Mouse (Mus musculus) ES-E14 (cell line): ENCODE data around the gene Hip1r. TPM values are rescaled to one million over a fixed set of nuclear protein-coding genes. Genes with fewer than 3 reads are reported as not detected.

Experiments
- DNase-seq: peaks from one replicate; pipeline ENCODE4 v3.0.0-alpha.2; 2013; ENCODE audit warnings: low read depth, low spot score
- H3K27ac ChIP-seq: 2 replicates; pipeline ENCODE4 v1.5.1; 2012; ENCODE audit warnings: low read depth, mild to moderate bottlenecking, low read length, moderate library complexity, mixed read lengths; ENCODE audit not compliant: poor library complexity, insufficient read depth, severe bottlenecking
- H3K36me3 ChIP-seq: 2 replicates; pipeline ENCODE4 v1.6.1; 2012; ENCODE audit warnings: mild to moderate bottlenecking, low read length, moderate library complexity, mixed read lengths; ENCODE audit not compliant: control insufficient read depth, poor library complexity, insufficient read depth, severe bottlenecking
- H3K4me1 ChIP-seq, 2 experiments: fragments of 150-350 bp in 1 of 2; sonication (generic) in 1 of 2; 2 replicates each; pipeline ENCODE4 v1.6.1; 2012; ENCODE audit warnings: low read length in 2 of 2, mild to moderate bottlenecking in 1 of 2, mixed read lengths in 1 of 2; ENCODE audit not compliant: control insufficient read depth in 2 of 2, insufficient read depth in 2 of 2, poor library complexity in 1 of 2
- H3K4me3 ChIP-seq, 2 experiments: fragments of 150-350 bp in 1 of 2; sonication (generic) in 1 of 2; 2 replicates each; pipeline ENCODE4 v1.5.1; 2012; ENCODE audit warnings: low read length in 2 of 2, low read depth in 1 of 2, mild to moderate bottlenecking in 1 of 2, mixed read lengths in 1 of 2; ENCODE audit not compliant: insufficient read depth in 1 of 2, poor library complexity in 1 of 2, severe bottlenecking in 1 of 2
- H3K9ac ChIP-seq: 2 replicates; pipeline ENCODE4 v1.6.1; 2012; ENCODE audit warnings: low read depth, mild to moderate bottlenecking, low read length, mixed read lengths; ENCODE audit not compliant: poor library complexity, insufficient read depth, severe bottlenecking
- H3K9me3 ChIP-seq: fragments of 150-350 bp; sonication (generic); 2 replicates; pipeline ENCODE4 v1.6.1; 2012; ENCODE audit warnings: low read depth, mild to moderate bottlenecking, low read length; ENCODE audit not compliant: control insufficient read depth, insufficient read depth
- CHD2 ChIP-seq: IDR thresholded peaks from 2 replicates; pipeline ENCODE4 v1.6.1; 2014; ENCODE audit warnings: mild to moderate bottlenecking, low read depth, low read length, inconsistent platforms
- HCFC1 ChIP-seq: IDR thresholded peaks from 2 replicates; pipeline ENCODE4 v1.6.1; 2012; ENCODE audit warnings: low read length, inconsistent platforms, borderline replicate concordance; ENCODE audit not compliant: insufficient read depth
- MAFK ChIP-seq: IDR thresholded peaks from 2 replicates; pipeline ENCODE4 v1.6.1; 2014; ENCODE audit warnings: mild to moderate bottlenecking, low read depth, low read length, inconsistent platforms; ENCODE audit not compliant: insufficient read depth
- ZC3H11A ChIP-seq: IDR thresholded peaks from 2 replicates; pipeline ENCODE4 v1.6.1; 2012; ENCODE audit warnings: low read depth, mild to moderate bottlenecking, inconsistent platforms, low read length, borderline replicate concordance
- ZNF384 ChIP-seq: IDR thresholded peaks from 2 replicates; pipeline ENCODE4 v1.6.1; 2012; ENCODE audit warnings: low read depth, low read length, inconsistent platforms
- in situ Hi-C, 2 experiments: fragments of 600-800 bp; cut with MboI; formaldehyde crosslinking; loops; one replicate each; pipeline ENCODE4 v1.15.1; 2025; ENCODE audit warnings: low sequenced_read_pairs in 2 of 2, inconsistent platforms in 1 of 2; ENCODE audit not compliant: unreplicated experiment in 2 of 2
- total RNA-seq: library from RNA; depleted of rRNA; stranded (reverse); fragments of 300-350 nt; gene quantifications from 2 replicates; pipeline ENCODE4 v1.2.3, GENCODE M21; 2012

Hip1r gene
- total RNA-seq, 1 experiment: 9.7 TPM

GRCm38 (mm10) chr5:124029220-124030035 is 56.0 kb downstream of the Hip1r start:
- H3K4me3 ChIP-seq: no peak overlapping the region
- no peak for DNase-seq
- no peak overlapping the region for H3K27ac ChIP-seq
- H3K9me3 ChIP-seq: no peaks in the 10 kb centered on the region
- H3K36me3 ChIP-seq: peaks cover 9% of the 10 kb centered on the region; the same call in 1 of the 2 replicates
- H3K4me1 ChIP-seq: 0 out of 4 replicates have a peak, but pooled peaks cover 0 to 2% of the 10 kb centered on the region in 2 experiments
- TF ChIP-seq ZC3H11A (no peak), MAFK (no peak), CHD2 (no peak), ZNF384 (no peak), HCFC1 (no peak)
- in situ Hi-C loops: no loop called here
- H3K9ac ChIP-seq: no peak overlapping the region

GRCm38 (mm10) chr5:124030386-124031067 is 57.1 kb downstream of the Hip1r start:
- Histone ChIP-seq H3K27ac (no peak overlapping the region), H3K4me3 (no peak overlapping the region), H3K36me3 (peaks cover 9% of the 10 kb centered on the region; the same call in 1 of the 2 replicates), H3K4me1 (0 out of 4 replicates have a peak, but pooled peaks cover 0 to 2% of the 10 kb centered on the region in 2 experiments), H3K9ac (no peak overlapping the region; the same call in 1 of the 2 replicates), H3K9me3 (no peaks in the 10 kb centered on the region)
- no peak for TF ChIP-seq MAFK
- no peak for TF ChIP-seq ZC3H11A
- no peak for TF ChIP-seq CHD2
- TF ChIP-seq ZNF384: no peak
- no peak for TF ChIP-seq HCFC1
- in situ Hi-C loops: no loop called here
- no peak for DNase-seq

- Histone ChIP-seq H3K9ac (peak overlapping the region; percentile 93), H3K9me3 (no peaks in the 10 kb centered on the region), H3K27ac (no peak overlapping the region), H3K4me3 (peak overlapping the region; percentile 89 to 98), H3K36me3 (0 out of 2 replicates have a peak, but pooled peaks cover 4% of the 10 kb centered on the region), H3K4me1 (0 out of 4 replicates have a peak, but pooled peaks cover 0 to 2% of the 10 kb centered on the region in 2 experiments)
- TF ChIP-seq HCFC1: no peak
- TF ChIP-seq ZNF384: no peak
- TF ChIP-seq CHD2: no peak
- TF ChIP-seq MAFK: no peak
- TF ChIP-seq ZC3H11A: no peak
- no peak for DNase-seq
- in situ Hi-C loops: no loop called here
Measured at GRCm38 (mm10) chr5:124031068-124031955, 57.9 kb downstream of the Hip1r start.

- no peak for TF ChIP-seq MAFK
- peak; percentile 70 for TF ChIP-seq ZNF384
- DNase-seq: peak; percentile 75
- Histone ChIP-seq H3K9ac (peak within 1 kb of the TSS; percentile 93), H3K9me3 (no peaks in the 10 kb centered on the region), H3K36me3 (0 out of 2 replicates have a peak, but pooled peaks cover 2% of the 10 kb centered on the region), H3K4me3 (peak within 1 kb of the TSS; percentile 89 to 98), H3K27ac (peak within 1 kb of the TSS; percentile 29; the same call in 1 of the 2 replicates), H3K4me1 (0 out of 4 replicates have a peak, but pooled peaks cover 0 to 2% of the 10 kb centered on the region in 2 experiments)
- in situ Hi-C loops: no loop called here
Measured at GRCm38 (mm10) chr5:124032001-124032508, 58.6 kb downstream of the Hip1r start, which contains the start of gene Vps37b. Gene Vps37b (minus strand): TSS chr5:124032270.
